Mouse (Mus musculus) thymus, adult 2 months (tissue): ENCODE results near the gene Mrpl34.

Experiments used
- CTCF ChIP-seq: fragments of 200-500 bp; IDR thresholded peaks from 2 replicates; pipeline ENCODE4 v1.5.1; 2012; ENCODE audit warnings: mild to moderate bottlenecking, control low read depth, low read length, moderate library complexity, borderline replicate concordance; ENCODE audit not compliant: control insufficient read depth, poor library complexity, insufficient read depth; ENCODE audit errors: extremely low read depth
- POLR2A ChIP-seq: fragments of 200-500 bp; IDR thresholded peaks from 2 replicates; pipeline ENCODE4 v1.6.1; 2012; ENCODE audit warnings: mild to moderate bottlenecking, low read length, control low read depth, moderate library complexity; ENCODE audit not compliant: control insufficient read depth, poor library complexity, insufficient read depth; ENCODE audit errors: extremely low read depth

GRCm38 (mm10) chr8:71497077-71497645 lies 32.4 kb downstream of the Mrpl34 start:
- TF ChIP-seq CTCF (no peak), POLR2A (no peak)
